Mouse (Mus musculus): Measurements from ENCODE around the gene Gna14. TPM values are rescaled to one million over a fixed set of nuclear protein-coding genes. Genes with fewer than 3 reads are reported as not detected.

Gna14 gene
- polyA plus RNA-seq, 2 experiments from 2014 or later = 2.9 to 5.5 TPM

GRCm38 (mm10) chr19:16457127-16457526, 21.6 kb downstream of the Gna14 start:
- ATAC-seq = no peak

DNA sequence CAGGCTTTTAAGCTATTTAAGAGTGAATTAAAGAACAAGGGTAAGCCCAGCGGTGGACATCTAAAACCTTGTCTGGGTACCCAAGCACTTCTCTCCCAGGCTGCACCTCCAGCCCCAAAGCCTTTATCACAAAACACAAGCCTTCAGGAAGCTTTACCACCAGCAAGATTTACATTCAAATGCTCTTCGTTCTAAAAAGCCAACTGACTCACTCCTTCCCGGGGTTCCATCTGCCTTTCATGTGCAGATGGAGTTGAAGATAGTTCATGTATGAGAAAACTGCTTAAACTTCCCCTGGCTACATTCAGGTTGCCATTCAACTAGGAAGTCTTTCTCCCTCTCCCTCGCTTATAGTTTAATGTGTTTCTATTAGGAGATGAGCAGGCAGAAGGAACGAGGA, 23.8 kb downstream of the Gna14 start:
- ATAC-seq = no peak

- ATAC-seq = no peak
These were observed 24.7 kb downstream of the Gna14 start for GRCm38 (mm10) chr19:16460292-16460691.

DNA sequence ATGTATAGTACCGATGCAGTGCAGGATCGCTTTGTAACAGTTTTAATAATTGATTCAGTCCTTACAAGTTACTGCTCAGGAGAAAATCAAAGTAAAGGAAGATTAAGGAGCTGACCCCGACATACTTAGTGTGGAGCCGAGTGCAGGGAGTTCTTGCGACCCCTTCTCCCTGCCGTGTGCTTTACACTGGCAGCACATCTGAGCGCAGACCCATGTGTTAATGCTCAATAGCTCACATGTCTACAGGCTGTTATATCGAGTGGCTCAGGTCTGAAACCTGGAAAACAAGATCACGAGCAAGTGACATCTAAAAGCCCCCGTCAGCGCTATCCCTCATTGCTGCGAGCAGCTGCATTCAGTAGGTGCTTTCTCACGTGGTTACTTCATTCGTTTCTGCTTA, 25.3 kb downstream of the Gna14 start:
- ATAC-seq = no peak

DNA sequence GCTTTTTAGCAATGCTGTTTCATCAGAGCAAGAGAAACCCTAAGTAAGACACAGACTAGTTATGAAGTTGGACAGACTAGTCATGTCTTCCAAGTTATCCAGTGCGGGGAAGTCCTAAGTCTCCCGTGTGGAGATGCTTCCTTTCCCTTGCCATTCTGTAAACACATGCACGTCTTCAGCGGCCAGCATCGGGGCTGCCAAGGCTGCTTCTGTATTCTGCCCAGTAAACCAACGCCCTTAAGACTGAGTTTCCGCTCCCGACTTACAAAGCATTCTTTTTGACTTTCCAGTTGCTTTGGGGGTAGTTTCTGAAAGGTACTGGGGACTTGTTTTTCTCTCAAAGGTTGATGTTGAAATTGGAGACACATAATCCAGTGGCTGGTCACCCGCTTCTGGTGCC, 26.9 kb downstream of the Gna14 start:
- ATAC-seq = no peak

GRCm38 (mm10) chr19:16464730-16465129, 29.2 kb downstream of the Gna14 start:
- no peak for ATAC-seq

- ATAC-seq = no peak
These were observed 33.3 kb downstream of the Gna14 start for GRCm38 (mm10) chr19:16468756-16469374.

DNA sequence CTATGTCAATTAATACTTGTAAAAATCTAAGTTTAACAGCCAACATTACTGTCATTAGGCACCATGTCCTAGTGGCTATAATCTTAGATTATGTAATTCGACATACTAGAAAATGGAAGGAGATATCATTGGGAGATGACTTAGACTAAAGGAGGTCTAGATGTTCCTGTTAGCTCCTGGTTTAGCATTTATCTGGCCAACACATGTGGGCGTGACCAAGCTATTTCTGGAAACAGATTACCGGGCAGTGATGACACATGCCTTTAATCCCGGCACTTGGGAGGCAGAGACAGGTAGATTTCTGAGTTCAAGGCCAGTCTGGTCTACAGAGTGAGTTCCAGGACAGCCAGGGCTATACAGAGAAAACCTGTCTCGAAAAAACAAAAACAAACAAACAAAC, 37.1 kb downstream of the Gna14 start:
- ATAC-seq = no peak

DNA sequence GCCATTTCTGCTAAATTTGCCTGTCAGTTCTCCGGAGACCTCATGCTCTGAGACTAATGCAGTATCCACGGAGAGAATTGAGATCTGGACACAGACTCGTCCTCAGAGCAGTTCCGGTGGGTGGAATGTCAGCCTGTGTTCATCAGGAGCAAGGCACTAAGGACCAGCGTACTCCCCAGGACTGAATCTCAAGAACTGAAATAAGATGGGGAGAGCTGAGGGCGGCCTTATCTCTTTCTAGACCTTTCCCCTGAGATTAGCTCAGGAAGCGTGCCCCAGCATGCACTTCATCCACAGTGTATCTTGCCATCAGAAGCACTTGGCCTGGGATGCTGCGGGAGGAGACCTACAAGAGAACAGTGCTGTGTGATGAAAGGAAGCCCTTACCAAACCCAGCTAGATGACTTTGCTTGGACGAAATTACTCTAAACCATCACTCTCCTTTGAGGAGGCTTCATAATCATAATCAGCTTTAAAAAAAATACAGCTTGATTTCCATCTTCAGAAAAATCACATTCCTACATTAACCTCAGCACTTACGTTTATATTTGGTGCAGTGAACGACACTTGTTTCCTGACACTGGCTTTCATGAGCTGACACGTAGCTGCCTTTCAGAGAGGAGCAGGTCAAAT, 41.9 kb downstream of the Gna14 start:
- ATAC-seq = no peak

- no peak for ATAC-seq
These were observed 42.6 kb downstream of the Gna14 start for GRCm38 (mm10) chr19:16478186-16478607.

GRCm38 (mm10) chr19:16482047-16482446, 46.5 kb downstream of the Gna14 start:
- ATAC-seq = no peak

DNA sequence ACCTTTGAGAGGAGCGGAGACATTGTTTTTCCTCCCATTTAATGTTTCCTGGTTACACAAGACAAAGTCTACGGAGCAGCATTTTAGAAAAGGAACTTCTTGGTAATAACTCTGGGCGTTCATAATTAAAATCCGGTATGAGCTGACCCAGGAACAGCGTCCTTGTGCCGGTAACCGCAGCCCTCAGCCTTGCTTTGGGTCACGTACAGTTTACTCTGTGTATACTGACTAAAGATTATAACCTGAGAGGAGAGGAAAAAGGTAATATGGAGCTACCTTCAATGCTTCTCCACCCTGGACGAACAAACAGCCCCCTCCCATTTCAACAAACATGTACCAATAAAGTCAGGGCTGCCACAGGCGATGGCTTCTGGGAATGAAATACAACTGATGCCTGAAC, 48.7 kb downstream of the Gna14 start:
- ATAC-seq = no peak

- no peak for ATAC-seq
These were observed 49.1 kb downstream of the Gna14 start for GRCm38 (mm10) chr19:16484671-16485070.

- ATAC-seq = no peak
These were observed 55.2 kb downstream of the Gna14 start for GRCm38 (mm10) chr19:16490756-16491155.

DNA sequence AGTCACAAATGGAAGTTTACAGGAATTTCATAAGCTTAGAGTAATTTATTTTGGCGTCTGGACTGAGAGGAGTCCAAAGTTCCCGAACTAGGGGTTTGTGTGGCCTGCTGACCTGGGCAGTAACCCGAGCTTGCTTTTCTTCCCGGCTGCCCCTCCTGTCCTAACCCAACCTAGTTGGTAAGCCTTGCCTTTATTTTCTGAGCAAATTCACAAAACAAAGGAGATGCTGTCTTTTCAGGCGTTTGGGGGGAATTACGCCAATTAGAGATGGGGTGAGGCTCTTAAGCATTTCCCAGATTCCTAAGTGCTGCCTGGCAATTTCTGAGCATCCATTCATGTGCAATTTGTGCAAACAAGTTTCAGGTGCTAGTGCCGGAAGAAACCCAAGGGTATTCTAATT, 55.9 kb downstream of the Gna14 start:
- ATAC-seq = no peak

DNA sequence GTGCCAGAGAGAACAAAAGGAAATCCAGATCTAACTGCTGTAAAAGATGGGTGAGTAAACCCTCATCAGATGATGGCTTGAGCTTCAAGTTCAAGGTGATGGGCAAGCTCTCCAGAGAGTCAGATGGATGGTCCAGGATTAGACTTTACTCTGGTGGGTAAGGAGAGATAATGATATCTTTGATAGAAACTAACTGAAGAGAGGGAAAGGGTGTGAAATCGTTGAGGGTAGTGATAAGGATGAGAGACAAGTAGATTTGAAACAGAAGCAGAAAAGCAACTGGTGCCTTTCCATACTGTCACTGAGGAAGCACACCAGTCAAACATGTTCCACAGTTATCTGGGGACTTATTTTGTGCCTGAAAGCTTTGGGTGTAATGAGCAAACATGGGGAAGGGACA, 56.9 kb downstream of the Gna14 start:
- no peak for ATAC-seq

DNA sequence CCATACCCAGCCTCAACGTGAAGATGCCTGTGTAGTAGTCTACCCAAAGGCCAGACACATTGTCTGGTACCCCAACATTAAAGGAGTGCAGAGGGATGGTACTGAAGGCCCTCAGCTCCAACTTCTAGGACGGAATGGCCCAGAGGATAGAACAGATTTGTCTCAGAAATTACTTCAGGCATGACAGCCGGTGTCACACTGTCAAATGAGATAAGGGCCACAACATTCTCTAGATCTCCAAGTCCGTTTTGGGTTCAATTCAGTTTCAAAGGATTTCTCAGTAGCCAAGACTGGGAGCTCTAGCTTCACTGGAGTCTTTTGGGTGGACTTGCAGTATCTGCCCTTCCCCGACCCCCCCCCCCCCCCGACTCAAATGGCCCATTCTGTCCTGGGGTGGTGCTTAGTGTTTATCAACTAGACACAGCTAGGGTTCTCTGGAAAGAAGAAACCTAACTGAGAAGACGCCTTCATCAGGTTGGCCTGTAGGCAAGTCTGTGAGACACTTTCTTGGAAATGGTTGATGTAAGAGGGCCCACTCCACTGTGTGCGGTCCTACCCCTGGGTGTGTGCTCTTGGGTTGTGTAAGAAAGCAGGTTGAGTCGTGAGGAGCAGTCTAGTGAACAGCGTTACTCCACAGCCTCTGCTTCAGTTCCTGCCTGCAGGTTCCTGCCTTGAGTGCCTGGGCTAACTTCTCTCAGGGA, 59.4 kb downstream of the Gna14 start:
- no peak for ATAC-seq

GRCm38 (mm10) chr19:16496016-16496415, 60.5 kb downstream of the Gna14 start:
- no peak for ATAC-seq

- ATAC-seq = no peak
These were observed 66.5 kb downstream of the Gna14 start for GRCm38 (mm10) chr19:16502054-16502453.

GRCm38 (mm10) chr19:16506711-16507364, 71.3 kb downstream of the Gna14 start:
- no peak for ATAC-seq

DNA sequence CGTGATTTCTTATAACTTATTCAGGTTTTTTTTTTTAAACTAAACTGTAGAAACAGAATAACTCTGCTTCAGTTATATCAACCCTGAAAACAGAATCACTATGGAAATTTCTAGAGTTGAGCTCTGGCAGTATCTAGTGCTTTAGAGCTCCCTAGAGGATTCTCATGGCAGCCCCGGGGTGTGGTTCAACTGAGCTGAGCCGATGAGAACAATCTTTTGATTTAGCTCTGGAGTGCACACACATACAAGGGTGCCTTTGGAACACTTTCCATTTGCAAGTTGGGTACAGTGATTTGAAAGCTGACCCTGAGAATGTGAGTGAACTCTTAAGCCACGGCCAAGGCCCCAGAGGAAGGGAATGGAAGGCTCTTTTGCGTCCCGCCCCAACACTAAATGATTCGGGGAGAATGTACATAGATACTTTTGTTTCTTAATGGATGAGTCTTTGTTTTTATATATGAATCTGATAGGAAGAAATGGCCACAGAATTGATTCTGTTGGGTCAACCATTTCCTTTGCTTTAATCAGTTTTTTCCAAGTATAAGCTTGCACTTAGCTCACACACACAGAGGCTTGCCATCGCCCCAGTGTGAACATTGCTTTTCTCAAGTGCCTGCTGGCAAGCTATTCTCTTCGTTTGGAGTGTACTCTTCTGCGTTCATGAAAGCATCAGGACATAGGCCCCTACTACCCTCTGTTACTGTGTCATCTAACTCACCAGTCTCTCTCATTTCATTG, 75.0 kb downstream of the Gna14 start:
- no peak for ATAC-seq

DNA sequence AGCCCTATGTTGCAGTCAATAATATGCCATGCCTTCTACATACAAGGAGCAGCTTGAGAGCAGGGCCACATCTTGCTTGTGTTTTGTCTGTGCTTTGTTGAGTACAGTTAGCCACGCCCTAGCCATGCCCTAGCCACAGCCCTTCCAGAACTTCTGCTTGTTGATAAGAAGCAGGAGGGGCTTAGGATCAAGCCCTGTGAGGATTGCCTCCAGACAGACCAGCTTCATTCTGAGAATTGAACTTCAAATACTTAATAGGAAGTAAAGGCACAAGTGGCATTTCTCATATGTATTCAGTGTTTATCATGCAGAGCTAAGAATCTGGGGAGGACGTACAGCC, 75.5 kb downstream of the Gna14 start:
- no peak for ATAC-seq

- ATAC-seq = no peak
These were observed 78.6 kb downstream of the Gna14 start for GRCm38 (mm10) chr19:16514201-16514600.

All from CD4-positive, CD25-positive, alpha-beta regulatory T cell, adult 4 months (primary cell).